Mouse (Mus musculus) B cell, adult 2 months (primary cell): ENCODE results near the gene Copz2.
"Not testable (repeated sequence)": the region's sequence is repeated elsewhere in the genome, so short reads cannot be mapped to it uniquely, and the experiment has no call there.

ENCODE experiments used
- DNase-seq, 2 experiments: peaks; one replicate each; pipeline ENCODE4 v3.0.0; 2022

Gene Copz2

GRCm38 (mm10) chr11:96849681-96850467 lies at the start of gene Copz2:
Gene Copz2 (plus strand): TSS chr11:96849870.
- peak in 1 of 2 experiments; percentile 9 for DNase-seq

GRCm38 (mm10) chr11:96805606-96806005 lies 44.1 kb upstream of the Copz2 start:
- DNase-seq: no peak

DNA sequence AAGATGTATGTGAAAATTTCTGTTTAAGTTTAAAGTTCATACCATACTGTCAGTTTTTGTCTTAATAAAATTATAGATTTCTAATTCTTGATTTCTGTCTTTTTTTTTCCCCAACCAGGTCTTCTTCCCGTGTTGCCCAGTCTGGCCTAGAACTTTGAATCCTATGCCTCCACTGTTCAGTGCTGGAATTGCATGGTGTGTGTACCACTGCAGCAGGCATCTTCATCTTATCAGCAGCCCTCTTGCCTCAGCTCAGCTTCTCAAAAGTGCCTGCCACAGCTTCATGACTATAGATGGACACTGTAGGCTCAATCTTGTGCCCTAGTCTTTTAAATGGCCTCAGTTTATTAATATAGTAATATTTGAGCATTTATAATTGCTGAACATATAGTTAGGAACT lies 41.6 kb upstream of the Copz2 start:
- no peak for DNase-seq

GRCm38 (mm10) chr11:96809562-96810235 lies 40.0 kb upstream of the Copz2 start:
- no peak for DNase-seq

DNA sequence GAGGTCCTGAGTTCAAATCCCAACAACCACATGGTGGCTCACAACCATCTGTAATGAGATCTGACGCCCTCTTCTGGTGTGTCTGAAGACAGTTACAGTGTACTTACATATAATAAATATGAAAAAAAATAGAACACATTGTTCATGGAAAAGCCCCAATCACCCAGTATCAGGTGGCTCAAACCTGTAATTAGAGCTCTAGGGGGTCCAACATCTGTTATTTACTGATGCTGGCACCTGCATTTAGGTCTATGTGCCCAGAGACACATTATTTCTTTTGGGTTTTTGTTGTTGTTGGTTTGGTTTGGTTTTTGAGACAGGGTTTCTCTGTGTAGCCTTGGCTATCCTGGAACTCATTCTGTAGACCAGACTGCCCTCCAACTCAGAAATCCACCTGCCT lies 38.5 kb upstream of the Copz2 start:
- DNase-seq: not testable (repeated sequence)

GRCm38 (mm10) chr11:96813455-96813854 lies 36.2 kb upstream of the Copz2 start:
- no peak for DNase-seq

DNA sequence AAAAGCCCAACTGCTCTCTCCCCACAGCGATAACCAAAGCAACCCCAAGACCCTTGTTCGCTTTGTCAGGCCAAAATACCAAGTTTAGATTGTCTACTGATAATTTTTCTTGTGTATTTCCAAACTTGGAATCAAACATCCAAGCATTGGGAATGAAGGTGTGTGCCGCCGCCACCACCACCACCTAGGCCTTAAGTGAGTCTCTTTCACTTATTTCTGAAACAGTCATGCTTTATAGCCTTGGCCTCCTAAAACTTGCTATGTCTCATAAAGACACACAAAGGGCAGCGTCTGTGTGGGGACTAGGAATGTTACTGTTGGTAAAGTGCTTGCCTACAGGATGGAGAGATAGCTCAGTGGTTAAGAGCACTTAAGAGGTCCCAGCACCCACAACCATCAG lies 35.8 kb upstream of the Copz2 start:
- DNase-seq: no peak

DNA sequence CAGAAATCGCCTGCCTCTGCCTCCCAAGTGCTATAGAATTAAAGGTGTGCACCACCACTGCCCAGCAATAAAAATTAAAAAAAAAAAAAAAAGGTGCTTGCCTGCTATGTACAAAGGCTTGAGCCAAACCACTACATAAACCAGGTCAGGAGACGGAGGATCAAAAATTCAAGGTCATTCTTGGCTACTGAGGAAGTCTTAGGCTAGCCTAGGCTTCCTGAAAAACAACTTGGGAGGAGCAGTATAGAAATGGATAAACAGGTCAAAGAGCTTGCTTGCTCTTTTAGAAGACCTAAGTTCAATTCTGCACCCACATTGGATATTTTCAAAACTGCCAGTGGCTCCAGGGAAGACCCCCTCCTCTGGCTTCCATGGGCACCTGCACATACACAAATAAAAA lies 35.2 kb upstream of the Copz2 start:
- no peak for DNase-seq

- no peak for DNase-seq
These were observed 33.8 kb upstream of the Copz2 start for GRCm38 (mm10) chr11:96815895-96816294.

DNA sequence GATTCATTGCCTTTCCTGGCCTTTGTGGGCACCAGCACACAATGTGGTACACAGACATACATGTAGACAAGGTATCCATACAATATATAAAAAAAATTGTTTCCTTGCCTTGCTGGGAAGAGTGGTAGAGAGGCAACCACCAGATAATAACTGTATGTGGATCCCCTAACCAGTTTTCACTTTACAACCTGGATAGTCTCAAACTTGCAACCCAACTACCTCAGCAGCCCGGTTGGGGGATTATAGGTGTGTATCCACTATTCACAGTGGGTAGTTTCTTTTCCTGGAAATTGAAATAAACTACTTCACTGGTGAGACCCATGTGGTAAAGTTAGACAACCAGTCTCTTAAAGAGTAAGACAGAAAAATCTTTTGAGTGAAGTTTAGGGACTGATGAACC lies 33.2 kb upstream of the Copz2 start:
- no peak for DNase-seq

DNA sequence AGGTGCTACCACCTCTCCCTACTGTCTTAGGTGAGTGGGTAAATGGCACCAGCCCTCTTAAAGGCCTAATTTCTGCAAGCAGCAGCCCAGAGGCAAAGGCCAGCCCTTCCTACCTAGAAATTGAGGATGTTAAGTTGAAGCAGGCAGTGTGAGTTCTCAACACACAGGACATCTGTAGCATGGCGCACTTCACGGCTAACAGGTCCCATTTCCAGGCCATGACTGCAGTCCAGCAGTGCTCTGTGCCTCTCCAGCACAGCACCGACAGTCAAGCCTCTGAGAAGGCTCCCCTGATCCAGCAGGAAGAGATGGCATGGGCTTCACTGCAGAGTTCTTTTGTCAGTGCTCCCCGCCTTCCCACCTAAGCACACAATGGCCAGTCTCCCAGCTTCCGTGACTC lies 32.7 kb upstream of the Copz2 start:
- no peak for DNase-seq

GRCm38 (mm10) chr11:96818128-96818710 lies 31.5 kb upstream of the Copz2 start:
- no peak for DNase-seq

- DNase-seq: no peak
These were observed 27.7 kb upstream of the Copz2 start for GRCm38 (mm10) chr11:96821956-96822355.

GRCm38 (mm10) chr11:96822675-96823470 lies 26.8 kb upstream of the Copz2 start:
- peak; percentile 67 to 72 for DNase-seq

DNA sequence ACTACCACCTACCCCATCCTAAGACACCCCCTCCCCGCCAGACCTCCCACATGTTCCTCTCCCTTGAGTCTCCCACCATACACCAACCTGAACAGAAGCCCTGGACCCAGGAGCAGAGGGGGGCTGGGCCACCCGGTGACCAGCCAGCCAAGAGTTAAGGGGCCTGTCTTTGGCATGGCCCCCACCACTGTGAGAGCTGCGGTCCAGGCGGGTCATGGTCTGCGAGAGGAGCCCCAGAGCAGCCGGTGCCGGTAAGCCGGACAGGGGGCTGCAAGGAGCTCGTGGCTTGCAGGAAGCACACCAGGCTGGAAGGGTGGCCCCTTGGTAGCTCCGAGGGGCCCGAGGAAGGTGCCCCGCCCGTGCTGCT lies 26.2 kb upstream of the Copz2 start:
- peak; percentile 6 to 13 for DNase-seq

GRCm38 (mm10) chr11:96823880-96824782 lies 25.5 kb upstream of the Copz2 start:
- DNase-seq: peak; percentile 84 to 87

DNA sequence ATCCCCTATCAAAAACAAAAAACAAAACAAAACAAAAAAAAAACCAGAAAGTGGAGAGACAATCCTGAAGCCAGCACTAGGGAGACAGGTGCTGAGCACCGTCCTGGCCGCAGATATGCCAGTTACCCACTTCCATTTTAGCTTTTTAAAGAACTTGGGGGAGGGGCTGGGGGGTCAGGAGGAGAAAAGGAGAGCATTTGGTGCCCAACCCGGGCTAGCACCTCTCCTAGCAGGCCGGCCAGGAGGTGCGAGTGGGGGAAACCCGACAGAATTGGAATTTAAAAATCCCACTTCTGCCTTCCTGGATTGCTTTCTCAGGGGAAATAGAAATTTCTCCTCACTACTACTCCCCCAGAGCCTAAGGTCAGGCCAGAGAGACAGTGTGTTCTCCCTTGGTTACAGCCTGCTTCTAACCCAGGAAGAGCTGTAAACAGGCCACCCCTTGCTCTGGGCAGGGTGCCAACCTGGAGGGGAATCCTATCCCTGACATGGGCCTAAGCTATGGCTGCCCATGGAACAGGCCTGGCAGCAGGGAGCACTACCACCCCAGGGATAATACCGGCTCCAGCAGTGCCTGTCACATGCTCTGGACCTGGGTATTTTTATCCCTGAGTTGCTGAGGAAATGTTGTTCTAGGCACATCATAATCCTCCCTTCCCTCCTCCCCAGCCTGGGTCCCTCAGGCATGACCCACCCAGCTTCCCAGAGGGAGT lies 24.7 kb upstream of the Copz2 start:
- DNase-seq: no peak

DNA sequence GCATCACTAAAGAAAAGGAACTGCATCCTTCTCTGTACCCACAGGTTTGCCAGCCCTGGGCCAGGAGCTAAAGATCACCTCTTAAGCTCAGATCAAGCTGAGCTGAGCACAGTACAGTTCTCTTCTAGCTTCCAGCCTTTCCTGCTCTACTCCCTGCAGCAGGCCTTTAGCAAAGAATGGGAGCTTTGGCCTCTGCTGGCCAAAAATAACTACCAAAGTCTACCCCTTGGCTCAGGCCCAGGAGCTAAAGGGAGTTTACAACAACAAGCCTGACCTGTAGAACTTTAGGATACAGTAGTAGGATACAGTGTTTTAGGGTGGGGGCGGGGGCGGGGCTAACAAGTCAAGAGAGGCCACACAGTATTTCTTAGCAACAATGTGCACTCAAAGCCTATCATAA lies 23.2 kb upstream of the Copz2 start:
- DNase-seq: no peak

GRCm38 (mm10) chr11:96827062-96827581 lies 22.5 kb upstream of the Copz2 start:
- no peak for DNase-seq

DNA sequence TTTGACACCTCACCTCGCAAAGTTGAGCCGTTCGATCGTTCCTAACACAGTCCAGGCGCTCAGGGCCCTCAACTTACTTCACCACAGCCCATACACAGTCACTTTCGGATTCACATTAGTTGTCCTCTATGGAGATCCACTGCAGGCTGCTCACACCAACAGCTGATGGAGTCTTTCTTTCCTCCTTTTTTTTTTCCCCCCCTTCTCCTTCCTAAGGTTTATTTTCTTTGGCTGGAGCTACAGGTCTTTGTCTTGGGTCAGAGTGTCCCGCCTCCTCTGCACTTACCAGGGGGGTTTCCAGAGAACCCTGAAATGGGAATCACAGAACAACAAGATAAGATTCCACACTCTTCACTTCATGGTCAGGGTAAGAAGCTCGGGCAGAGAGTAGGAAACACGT lies 21.8 kb upstream of the Copz2 start:
- DNase-seq: no peak

GRCm38 (mm10) chr11:96828881-96829280 lies 20.8 kb upstream of the Copz2 start:
- DNase-seq: no peak
